Mouse (Mus musculus) right cerebral cortex, postnatal 14 days (tissue): Measurements from ENCODE around the gene Boll.

ENCODE experiments used
- DNase-seq: peaks from one replicate; pipeline ENCODE4 v3.0.0; 2022

Gene Boll

GRCm38 (mm10) chr1:55201850-55202752, 161.2 kb downstream of the Boll start:
- DNase-seq: peak; percentile 47

DNA sequence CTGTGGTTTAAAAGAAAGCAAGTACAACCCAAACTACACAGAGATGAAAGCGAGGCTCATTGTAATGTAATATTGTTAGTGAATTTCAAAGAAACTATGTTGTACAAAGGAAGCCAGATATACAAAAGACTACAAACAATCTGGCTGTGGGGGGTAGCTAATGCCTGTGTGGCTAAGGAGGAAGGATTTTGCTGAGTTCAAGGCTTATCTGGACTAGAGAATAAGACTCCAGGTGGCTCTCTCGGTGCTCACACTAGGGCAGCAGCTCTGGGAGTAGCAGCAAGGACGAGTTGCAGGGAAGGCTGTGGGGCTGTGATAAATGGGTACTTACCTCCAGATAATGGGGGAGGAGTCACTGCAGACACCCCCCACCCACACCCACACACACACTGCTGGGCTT, 164.6 kb downstream of the Boll start:
- no peak for DNase-seq
